Mouse (Mus musculus): ENCODE measurements around the gene Foxp1. TPM values are rescaled to one million over a fixed set of nuclear protein-coding genes. Genes with fewer than 3 reads are reported as not detected.
A peak's percentile ranks its signal among the peaks of the same experiment; 100 is the strongest.

Foxp1 gene
- polyA plus RNA-seq, 2 experiments from 2014 or later, result 210 to 217 TPM

- no peak for ATAC-seq
These were observed 137.4 kb downstream of the Foxp1 start for GRCm38 (mm10) chr6:99385059-99385604.

- ATAC-seq, result no peak
These were observed 138.6 kb downstream of the Foxp1 start for GRCm38 (mm10) chr6:99383846-99384472.

- peak; percentile 76 for ATAC-seq
These were observed 142.4 kb downstream of the Foxp1 start for GRCm38 (mm10) chr6:99380146-99380545.

- ATAC-seq, result no peak
These were observed 143.4 kb downstream of the Foxp1 start for GRCm38 (mm10) chr6:99378997-99379710.

- no peak for ATAC-seq
These were observed 144.8 kb downstream of the Foxp1 start for GRCm38 (mm10) chr6:99377716-99378115.

DNA sequence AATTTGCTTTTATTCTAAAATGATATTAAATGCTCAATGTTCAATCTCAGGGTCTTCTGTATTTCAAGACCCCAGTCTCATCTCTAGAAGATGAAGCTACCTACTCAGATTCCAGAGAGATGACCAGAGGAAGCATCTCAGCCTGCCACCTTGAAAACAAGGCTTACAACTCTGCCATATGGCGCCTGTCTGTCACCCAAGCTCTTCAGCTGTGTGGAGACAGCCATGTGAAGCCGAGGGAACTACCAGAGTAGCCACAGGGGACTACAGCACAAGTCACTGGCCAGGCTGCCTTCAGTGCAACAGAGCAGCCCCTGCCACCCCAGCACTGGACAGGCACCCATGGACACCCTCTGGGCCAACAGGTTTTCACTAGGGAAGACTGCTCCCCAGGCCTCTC lies 145.4 kb downstream of the Foxp1 start:
- no peak for ATAC-seq

GRCm38 (mm10) chr6:99376721-99377120 lies 145.8 kb downstream of the Foxp1 start:
- ATAC-seq, result no peak

DNA sequence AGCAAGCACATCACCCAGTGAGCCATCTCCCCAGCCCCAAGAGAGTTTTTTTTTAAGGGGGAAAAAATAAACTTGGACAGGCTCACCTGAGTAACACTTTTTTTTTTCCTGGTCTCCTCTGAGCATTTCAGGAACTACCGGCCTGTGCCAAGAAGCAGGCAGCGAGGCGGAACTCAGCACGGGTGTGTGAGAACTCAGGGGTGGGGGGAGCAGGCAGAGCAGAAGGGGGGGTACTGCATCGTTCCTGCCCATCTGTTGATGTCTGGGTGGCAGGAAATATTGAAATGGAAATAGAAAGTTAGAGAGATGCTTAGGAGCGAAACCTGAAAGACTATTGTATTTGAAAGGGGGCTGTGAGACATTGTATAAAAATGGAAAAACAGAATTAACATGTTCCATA lies 146.7 kb downstream of the Foxp1 start:
- no peak for ATAC-seq

GRCm38 (mm10) chr6:99375376-99375775 lies 147.1 kb downstream of the Foxp1 start:
- ATAC-seq, result peak; percentile 16

DNA sequence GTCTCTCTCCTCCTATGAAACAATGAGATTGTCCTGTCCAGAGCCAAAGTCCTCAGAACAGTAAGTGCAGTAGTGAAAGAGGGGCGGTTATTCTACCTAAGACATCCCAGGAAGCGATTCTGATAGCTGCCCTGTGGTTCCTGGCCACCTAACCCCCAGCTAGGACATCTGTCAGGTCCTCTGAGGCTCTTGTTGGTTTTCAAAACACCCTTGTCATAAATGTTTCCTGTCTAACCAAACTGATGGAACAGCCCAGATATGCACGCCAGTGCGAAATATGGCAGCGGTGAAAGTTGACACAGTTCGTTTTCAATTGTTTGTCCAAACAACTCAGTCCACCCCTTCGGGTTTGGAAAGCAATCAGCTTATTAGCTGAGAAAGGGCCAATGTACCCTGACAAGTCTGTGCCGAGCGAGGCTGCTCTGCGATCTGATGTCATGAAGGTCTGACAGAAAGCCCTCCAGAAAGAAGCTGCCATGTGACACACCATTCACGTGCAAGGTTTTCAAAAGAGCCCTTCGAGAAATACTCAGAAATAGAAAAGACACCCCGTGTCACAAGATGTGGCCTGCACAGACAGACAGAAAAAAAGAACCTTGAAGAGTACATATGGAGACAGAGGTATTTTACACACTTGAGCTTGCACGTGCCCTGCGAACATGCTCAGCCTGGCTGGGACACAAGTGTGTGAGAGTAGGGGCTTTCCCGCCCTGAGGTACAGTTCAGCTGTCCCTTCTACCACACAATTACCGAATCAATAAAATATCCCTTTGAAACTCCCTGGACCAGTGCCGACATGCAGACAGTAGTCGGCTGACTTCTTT lies 147.9 kb downstream of the Foxp1 start:
- peak; percentile 54 for ATAC-seq

DNA sequence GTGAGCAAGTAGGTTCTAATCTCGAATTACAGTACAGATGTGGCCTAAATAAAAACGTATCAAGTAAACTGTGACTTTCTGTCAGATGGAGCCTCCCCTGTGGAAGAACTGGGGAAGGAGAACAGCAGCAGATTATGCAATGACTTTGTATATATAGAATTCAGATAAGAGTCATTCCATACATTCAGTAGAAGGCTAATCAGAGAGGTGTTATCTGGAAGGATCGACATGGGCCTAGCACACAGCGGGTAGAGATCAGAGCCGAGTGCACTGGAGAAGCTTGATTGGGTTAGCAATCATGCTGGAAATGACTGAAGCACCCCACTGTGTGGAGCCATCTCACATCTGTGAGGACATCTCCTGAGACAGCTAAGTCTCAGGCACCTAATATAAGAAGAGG lies 150.1 kb downstream of the Foxp1 start:
- no peak for ATAC-seq

DNA sequence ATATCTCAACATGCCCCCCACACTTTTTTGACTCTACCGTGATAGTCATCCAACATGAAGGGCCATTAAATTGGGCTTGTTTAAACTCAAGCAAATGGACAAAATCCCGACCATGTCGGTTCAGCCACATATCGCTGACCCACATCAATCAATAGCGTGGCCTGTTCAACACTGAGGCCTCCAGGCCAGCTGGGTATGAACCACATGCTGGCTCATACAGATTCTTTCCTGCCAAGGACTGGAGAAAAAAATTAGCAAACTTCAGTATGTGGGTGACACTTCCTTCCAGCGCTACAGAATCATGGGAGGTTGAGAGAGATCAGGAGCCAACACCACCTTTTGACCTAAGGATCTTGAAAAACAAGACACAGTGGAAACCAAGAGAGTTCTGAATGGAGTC lies 150.5 kb downstream of the Foxp1 start:
- ATAC-seq, result no peak

GRCm38 (mm10) chr6:99369931-99370330 lies 152.6 kb downstream of the Foxp1 start:
- no peak for ATAC-seq

GRCm38 (mm10) chr6:99369156-99369555 lies 153.4 kb downstream of the Foxp1 start:
- no peak for ATAC-seq

- ATAC-seq, result no peak
These were observed 154.3 kb downstream of the Foxp1 start for GRCm38 (mm10) chr6:99368118-99368753.

GRCm38 (mm10) chr6:99364545-99364944 lies 158.0 kb downstream of the Foxp1 start:
- no peak for ATAC-seq

GRCm38 (mm10) chr6:99360581-99360980 lies 161.9 kb downstream of the Foxp1 start:
- no peak for ATAC-seq

DNA sequence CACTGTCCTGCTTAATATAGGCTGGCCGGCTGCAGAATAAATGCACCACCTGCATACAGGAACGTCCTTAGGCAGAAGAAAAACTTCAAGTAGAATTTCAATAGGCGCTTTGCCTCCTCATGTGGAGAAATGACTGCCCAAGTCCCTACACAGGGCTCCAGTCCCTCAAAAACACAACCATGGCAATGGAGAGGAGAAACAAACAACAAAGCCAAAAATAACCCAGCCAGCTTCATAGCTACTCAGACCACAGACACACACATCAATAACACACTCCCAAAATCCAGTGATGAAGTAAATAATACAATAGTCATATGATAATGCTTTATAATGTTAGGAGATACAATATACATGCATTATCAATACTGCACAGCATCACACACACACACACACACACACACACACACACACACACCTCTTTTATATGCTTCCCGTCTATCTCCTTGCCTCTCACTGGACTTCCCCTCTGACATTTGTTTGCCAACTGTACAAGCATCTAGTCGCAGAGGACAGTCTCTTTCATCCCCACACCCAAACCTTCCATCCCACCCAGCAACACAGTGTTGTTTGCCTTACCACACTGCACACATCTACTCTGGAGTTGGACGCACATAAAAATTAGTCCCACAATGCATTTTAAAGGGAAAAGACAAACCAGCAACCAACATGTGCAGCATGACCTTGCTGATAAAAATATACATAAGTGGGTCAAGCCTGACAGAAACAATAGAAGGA lies 162.6 kb downstream of the Foxp1 start:
- ATAC-seq, result no peak

GRCm38 (mm10) chr6:99359036-99359698 lies 163.4 kb downstream of the Foxp1 start:
- peak; percentile 66 for ATAC-seq

- no peak for ATAC-seq
These were observed 164.6 kb downstream of the Foxp1 start for GRCm38 (mm10) chr6:99357931-99358330.

DNA sequence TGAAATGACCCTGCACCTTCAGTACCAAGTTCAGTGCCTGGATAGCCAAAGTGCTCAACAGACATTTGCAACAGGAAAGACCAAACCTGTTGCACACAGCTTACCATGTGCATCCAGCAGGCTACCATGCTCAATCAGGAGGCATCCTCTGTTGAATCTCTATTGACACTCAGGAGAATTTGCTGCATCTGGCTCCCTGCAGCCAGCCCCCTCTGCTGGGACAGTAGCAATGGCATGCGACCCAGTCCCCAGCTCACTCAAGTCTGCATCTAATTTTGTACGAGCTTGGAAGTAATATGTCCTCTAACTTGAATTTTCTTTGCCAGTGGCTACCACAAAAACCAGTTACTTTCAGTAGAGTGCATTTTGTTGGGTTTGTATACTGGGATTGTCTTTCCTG lies 168.2 kb downstream of the Foxp1 start:
- ATAC-seq, result no peak

Measured in activated CD4-positive, CD25-positive, alpha-beta regulatory T cell, adult 4 months (primary cell).